Mouse (Mus musculus): ENCODE data around the gene Vcp. TPM values are rescaled to one million over a fixed set of nuclear protein-coding genes. Genes with fewer than 3 reads are reported as not detected.

The Vcp gene
- polyA plus RNA-seq, 1 experiment from 2014 or later: 531 TPM

DNA sequence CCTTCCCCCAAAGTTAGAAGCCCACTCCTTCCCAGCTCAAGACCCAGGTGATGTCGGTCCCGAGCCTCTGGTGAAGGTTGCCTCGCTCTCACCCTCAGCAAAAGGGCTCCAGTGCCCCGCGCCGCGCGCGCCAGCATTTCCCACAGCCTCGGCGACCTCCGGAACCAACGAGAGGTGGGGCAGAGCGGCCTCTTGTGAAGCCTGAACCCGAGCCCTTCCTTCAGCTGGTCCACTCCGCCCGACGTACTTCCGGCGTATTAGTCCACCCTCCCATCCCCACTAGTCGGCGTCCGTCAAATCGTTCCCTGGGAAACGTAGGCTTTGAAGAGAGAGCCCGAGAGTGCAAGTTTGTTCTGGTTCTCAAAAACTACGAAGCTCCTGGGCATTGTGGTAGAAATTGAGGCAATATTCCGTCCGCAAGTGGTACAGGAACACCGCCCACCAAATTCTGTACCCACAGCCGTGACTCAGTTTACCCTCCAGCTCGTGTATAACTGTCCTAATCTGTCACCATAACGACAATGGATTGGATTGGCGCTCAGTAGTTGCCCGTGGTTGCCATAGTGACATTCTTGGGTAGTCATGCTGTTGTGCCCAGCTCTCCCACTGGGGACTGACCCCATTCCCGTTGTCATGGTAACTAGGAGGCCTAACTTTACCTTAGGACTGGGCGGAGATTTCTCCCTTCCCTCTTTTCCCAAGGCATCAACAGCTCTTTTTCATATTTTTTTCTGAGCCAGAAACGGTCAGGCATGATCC is 31.1 kb upstream of the Vcp start, which contains the start of gene Stoml2:
TSS of gene Stoml2 (minus strand) at position 474 of the 759 bp plus-strand sequence.
- Histone ChIP-seq H3K36me3 (ENCODE audit: control insufficient read depth, insufficient read depth, low read length) (peaks cover 70% of the 10 kb centered on the region), H3K4me3 (replicated peaks; ENCODE audit: low read depth, low read length) (peak within 1 kb of the TSS; percentile 51), H3K4me2 (ENCODE audit: low read length) (peak within 1 kb of the TSS; percentile 87), H3K9me3 (ENCODE audit: control insufficient read depth, low read length) (no peaks in the 10 kb centered on the region), H3K27ac (replicated peaks; ENCODE audit: low read depth, low read length) (peak within 1 kb of the TSS; percentile 92), H3K4me1 (ENCODE audit: control insufficient read depth, insufficient read depth, low read length) (peaks cover 22% of the 10 kb centered on the region), H3K27me3 (ENCODE audit: control insufficient read depth, insufficient read depth, low read length) (no peaks in the 10 kb centered on the region), H3K9ac (replicated peaks; ENCODE audit: low read length) (peak within 1 kb of the TSS; percentile 65)
- under 1% methylated on average over 38 of the region's 38 CpGs for whole genome bisulfite sequencing
- DNase-seq (peak; percentile 96), ATAC-seq (ENCODE audit: low FRiP score, low TSS enrichment) (peak; percentile 95)

DNA sequence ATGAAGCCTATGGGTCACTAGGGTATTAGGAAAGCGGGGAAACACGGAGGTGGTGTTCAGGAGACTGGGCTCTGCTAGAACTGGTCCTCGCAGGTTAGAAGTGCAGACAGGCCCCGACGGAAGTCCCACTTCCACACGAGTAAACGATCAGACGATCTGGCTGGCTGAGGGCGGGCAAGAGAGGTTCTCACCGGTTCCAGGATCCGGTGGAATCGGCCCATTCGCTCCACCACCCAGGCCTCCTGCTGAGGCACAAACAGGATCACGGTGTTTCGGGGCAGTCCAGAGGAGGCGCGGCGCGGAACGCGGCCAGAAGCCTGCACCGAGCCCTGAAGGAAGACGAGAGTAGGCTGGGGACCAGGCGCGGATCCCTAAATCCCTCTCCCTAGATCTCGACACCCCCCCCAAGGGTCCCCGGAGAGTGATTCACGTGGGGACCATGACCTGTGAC is 30.5 kb upstream of the Vcp start:
- Histone ChIP-seq H3K4me2 (ENCODE audit: low read length) (peak overlapping the region; percentile 87), H3K4me3 (replicated peaks; ENCODE audit: low read depth, low read length) (peak overlapping the region; percentile 51), H3K27me3 (ENCODE audit: control insufficient read depth, insufficient read depth, low read length) (no peaks in the 10 kb centered on the region), H3K9me3 (ENCODE audit: control insufficient read depth, low read length) (no peaks in the 10 kb centered on the region), H3K4me1 (ENCODE audit: control insufficient read depth, insufficient read depth, low read length) (peaks cover 22% of the 10 kb centered on the region), H3K36me3 (ENCODE audit: control insufficient read depth, insufficient read depth, low read length) (peaks cover 64% of the 10 kb centered on the region), H3K9ac (replicated peaks; ENCODE audit: low read length) (peak overlapping the region; percentile 65), H3K27ac (replicated peaks; ENCODE audit: low read depth, low read length) (peak overlapping the region; percentile 92)
- ATAC-seq (ENCODE audit: low FRiP score, low TSS enrichment): peak; percentile 32
- no peak for DNase-seq
- WGBS: 2% methylated on average over 28 of the region's 28 CpGs

- DNase-seq: no peak
- Histone ChIP-seq H3K9ac (replicated peaks; ENCODE audit: low read length) (peak overlapping the region; percentile 65), H3K36me3 (ENCODE audit: control insufficient read depth, insufficient read depth, low read length) (peaks cover 60% of the 10 kb centered on the region), H3K27ac (replicated peaks; ENCODE audit: low read depth, low read length) (peak overlapping the region; percentile 92; the same call in 1 of the 2 replicates), H3K4me1 (ENCODE audit: control insufficient read depth, insufficient read depth, low read length) (peaks cover 22% of the 10 kb centered on the region), H3K4me2 (ENCODE audit: low read length) (peak overlapping the region; percentile 87), H3K4me3 (replicated peaks; ENCODE audit: low read depth, low read length) (peak overlapping the region; percentile 51), H3K9me3 (ENCODE audit: control insufficient read depth, low read length) (no peaks in the 10 kb centered on the region), H3K27me3 (ENCODE audit: control insufficient read depth, insufficient read depth, low read length) (no peaks in the 10 kb centered on the region)
- 74% methylated on average over 9 of the region's 9 CpGs for WGBS
- ATAC-seq (ENCODE audit: low FRiP score, low TSS enrichment): no peak
These were observed 30.0 kb upstream of the Vcp start for GRCm38 (mm10) chr4:43030352-43030751.

GRCm38 (mm10) chr4:43029749-43030148 is 29.4 kb upstream of the Vcp start:
- ATAC-seq (ENCODE audit: low FRiP score, low TSS enrichment): no peak
- no peaks in the 10 kb centered on the region for H3K9me3 ChIP-seq (ENCODE audit: control insufficient read depth, low read length)
- peaks cover 54% of the 10 kb centered on the region for H3K36me3 ChIP-seq (ENCODE audit: control insufficient read depth, insufficient read depth, low read length)
- no peak for DNase-seq
- 94% methylated on average over 9 of the region's 9 CpGs for WGBS
- H3K4me1 ChIP-seq (ENCODE audit: control insufficient read depth, insufficient read depth, low read length): peaks cover 26% of the 10 kb centered on the region
- H3K9ac ChIP-seq (replicated peaks; ENCODE audit: low read length): no peak overlapping the region
- H3K27me3 ChIP-seq (ENCODE audit: control insufficient read depth, insufficient read depth, low read length): no peaks in the 10 kb centered on the region
- H3K4me3 ChIP-seq (replicated peaks; ENCODE audit: low read depth, low read length): no peak overlapping the region
- peak overlapping the region; percentile 87 for H3K4me2 ChIP-seq (ENCODE audit: low read length)
- no peak overlapping the region for H3K27ac ChIP-seq (replicated peaks; ENCODE audit: low read depth, low read length)

DNA sequence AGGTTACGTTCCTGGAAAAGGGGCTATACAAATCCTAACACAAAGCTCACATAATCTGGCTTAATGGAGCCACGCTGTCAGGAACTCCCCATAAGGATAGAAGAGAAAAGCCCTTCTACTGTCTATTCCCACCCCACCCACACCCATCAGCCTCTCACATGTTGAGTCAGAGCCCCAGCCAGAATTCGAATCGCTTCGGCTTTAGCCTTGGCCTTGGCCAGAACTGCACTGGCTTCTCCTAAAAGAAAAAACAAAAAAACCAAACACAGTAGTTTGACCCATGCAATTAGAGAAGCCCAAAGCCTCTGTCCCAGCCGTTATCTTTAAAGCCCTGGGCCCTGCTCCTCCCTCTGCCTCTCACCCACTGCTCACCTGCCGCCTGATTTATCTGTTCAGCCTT is 28.8 kb upstream of the Vcp start:
- WGBS: 92% methylated on average over 7 of the region's 7 CpGs
- peaks cover 47% of the 10 kb centered on the region for H3K36me3 ChIP-seq (ENCODE audit: control insufficient read depth, insufficient read depth, low read length)
- DNase-seq: no peak
- H3K4me1 ChIP-seq (ENCODE audit: control insufficient read depth, insufficient read depth, low read length): peaks cover 32% of the 10 kb centered on the region
- no peak for ATAC-seq (ENCODE audit: low FRiP score, low TSS enrichment)
- H3K4me2 ChIP-seq (ENCODE audit: low read length): no peak overlapping the region
- no peak overlapping the region for H3K27ac ChIP-seq (replicated peaks; ENCODE audit: low read depth, low read length)
- no peak overlapping the region for H3K4me3 ChIP-seq (replicated peaks; ENCODE audit: low read depth, low read length)
- H3K27me3 ChIP-seq (ENCODE audit: control insufficient read depth, insufficient read depth, low read length): no peaks in the 10 kb centered on the region
- H3K9me3 ChIP-seq (ENCODE audit: control insufficient read depth, low read length): no peaks in the 10 kb centered on the region
- H3K9ac ChIP-seq (replicated peaks; ENCODE audit: low read length): no peak overlapping the region

- Histone ChIP-seq H3K36me3 (ENCODE audit: control insufficient read depth, insufficient read depth, low read length) (peaks cover 68% of the 10 kb centered on the region), H3K4me1 (ENCODE audit: control insufficient read depth, insufficient read depth, low read length) (peaks cover 19% of the 10 kb centered on the region), H3K27ac (replicated peaks; ENCODE audit: low read depth, low read length) (peak within 1 kb of the TSS; percentile 90), H3K4me2 (ENCODE audit: low read length) (peak within 1 kb of the TSS; percentile 63), H3K9me3 (ENCODE audit: control insufficient read depth, low read length) (no peaks in the 10 kb centered on the region), H3K27me3 (ENCODE audit: control insufficient read depth, insufficient read depth, low read length) (no peaks in the 10 kb centered on the region), H3K9ac (replicated peaks; ENCODE audit: low read length) (peak within 1 kb of the TSS; percentile 58), H3K4me3 (replicated peaks; ENCODE audit: low read depth, low read length) (peak within 1 kb of the TSS; percentile 58)
- ATAC-seq (ENCODE audit: low FRiP score, low TSS enrichment): peak; percentile 92
- DNase-seq: peak; percentile 97
- WGBS: 9% methylated on average over 42 of the region's 42 CpGs
These were observed 25.0 kb upstream of the Vcp start, which contains the start of gene Pigo for GRCm38 (mm10) chr4:43025084-43025960. Gene Pigo, minus strand, starts transcription at chr4:43025819.

DNA sequence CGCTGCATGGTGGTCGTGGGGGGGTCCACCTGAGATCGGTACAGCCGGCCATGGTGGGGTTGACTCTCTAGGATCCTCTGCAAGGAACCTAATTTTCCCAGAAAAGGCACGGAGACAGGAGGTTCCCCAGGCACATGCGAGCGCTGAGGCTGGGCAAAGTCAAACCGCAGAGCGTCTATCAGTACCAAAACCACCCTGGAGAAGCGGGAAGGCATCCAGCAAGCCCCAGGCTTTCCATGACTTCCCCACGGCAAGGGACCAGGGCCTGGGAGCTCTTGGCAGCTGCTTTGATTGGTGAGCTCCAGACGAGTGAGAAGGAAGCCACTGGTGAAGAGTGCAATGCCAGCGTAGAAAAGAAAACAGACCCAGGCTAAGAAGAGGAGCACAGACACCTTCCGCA is 24.4 kb upstream of the Vcp start:
- ATAC-seq (ENCODE audit: low FRiP score, low TSS enrichment) (no peak), DNase-seq (no peak)
- H3K27ac ChIP-seq (replicated peaks; ENCODE audit: low read depth, low read length): peak overlapping the region; percentile 90
- H3K9me3 ChIP-seq (ENCODE audit: control insufficient read depth, low read length): no peaks in the 10 kb centered on the region
- WGBS: 85% methylated on average over 14 of the region's 14 CpGs
- H3K27me3 ChIP-seq (ENCODE audit: control insufficient read depth, insufficient read depth, low read length): no peaks in the 10 kb centered on the region
- H3K9ac ChIP-seq (replicated peaks; ENCODE audit: low read length): peak overlapping the region; percentile 58
- H3K4me1 ChIP-seq (ENCODE audit: control insufficient read depth, insufficient read depth, low read length): peaks cover 13% of the 10 kb centered on the region
- peak overlapping the region; percentile 63 for H3K4me2 ChIP-seq (ENCODE audit: low read length)
- H3K36me3 ChIP-seq (ENCODE audit: control insufficient read depth, insufficient read depth, low read length): peaks cover 74% of the 10 kb centered on the region
- H3K4me3 ChIP-seq (replicated peaks; ENCODE audit: low read depth, low read length): peak overlapping the region; percentile 58

- Histone ChIP-seq H3K4me1 (ENCODE audit: control insufficient read depth, insufficient read depth, low read length) (peaks cover 13% of the 10 kb centered on the region), H3K4me2 (ENCODE audit: low read length) (no peak overlapping the region), H3K9ac (replicated peaks; ENCODE audit: low read length) (no peak overlapping the region), H3K27ac (replicated peaks; ENCODE audit: low read depth, low read length) (no peak overlapping the region), H3K36me3 (ENCODE audit: control insufficient read depth, insufficient read depth, low read length) (peaks cover 75% of the 10 kb centered on the region), H3K9me3 (ENCODE audit: control insufficient read depth, low read length) (no peaks in the 10 kb centered on the region), H3K27me3 (ENCODE audit: control insufficient read depth, insufficient read depth, low read length) (no peaks in the 10 kb centered on the region), H3K4me3 (replicated peaks; ENCODE audit: low read depth, low read length) (no peak overlapping the region)
- 75% methylated on average over 17 of the region's 17 CpGs for WGBS
- DNase-seq (no peak), ATAC-seq (ENCODE audit: low FRiP score, low TSS enrichment) (no peak)
These were observed 21.0 kb upstream of the Vcp start for GRCm38 (mm10) chr4:43021341-43021740.
